Mouse (Mus musculus) heart, embryonic 14.5 days (tissue): ENCODE data around the gene Syn3. TPM values are rescaled to one million over a fixed set of nuclear protein-coding genes. Genes with fewer than 3 reads are reported as not detected.

Source experiments
- ATAC-seq: fragments of 200-750 bp; cut with Nextera tagmentation; 2 replicates; pipeline ENCODE4 v1.8.0; 2017; ENCODE audit warnings: low read depth, moderate TSS enrichment; ENCODE audit not compliant: insufficient number of reproducible peaks, insufficient read depth, low FRiP score
- H3K27ac ChIP-seq, 2 experiments: fragments of 200-500 bp in 1 of 2; fragments of 300-500 bp in 1 of 2; sonication (generic) in 1 of 2; replicated peaks in 1 of 2; 2 replicates each; pipeline ENCODE4 v1.5.1; 2012 to 2014; ENCODE audit warnings: low read depth in 2 of 2, low read length in 2 of 2, control low read depth in 1 of 2, mild to moderate bottlenecking in 1 of 2, mixed read lengths in 1 of 2; ENCODE audit not compliant: control insufficient read depth in 1 of 2, insufficient read depth in 1 of 2
- H3K27me3 ChIP-seq: fragments of 300-500 bp; sonication (generic); 2 replicates; pipeline ENCODE4 v1.6.1; 2014; ENCODE audit warnings: mild to moderate bottlenecking, low read length, control low read depth; ENCODE audit not compliant: control insufficient read depth, insufficient read depth
- H3K36me3 ChIP-seq: fragments of 300-500 bp; sonication (generic); 2 replicates; pipeline ENCODE4 v1.6.1; 2014; ENCODE audit warnings: mild to moderate bottlenecking, control low read depth, low read length, mixed read lengths; ENCODE audit not compliant: control insufficient read depth, insufficient read depth
- H3K4me1 ChIP-seq, 2 experiments: fragments of 200-500 bp in 1 of 2; fragments of 300-500 bp in 1 of 2; sonication (generic) in 1 of 2; 2 replicates each; pipeline ENCODE4 v1.6.1; 2012 to 2014; ENCODE audit warnings: low read length in 2 of 2, control low read depth in 1 of 2, mixed read lengths in 1 of 2; ENCODE audit not compliant: control insufficient read depth in 2 of 2, insufficient read depth in 2 of 2
- H3K4me2 ChIP-seq: fragments of 300-500 bp; sonication (generic); 2 replicates; pipeline ENCODE4 v1.6.1; 2014; ENCODE audit warnings: mild to moderate bottlenecking, low read length
- H3K4me3 ChIP-seq, 2 experiments: fragments of 200-500 bp in 1 of 2; fragments of 300-500 bp in 1 of 2; sonication (generic) in 1 of 2; 2 replicates each; pipeline ENCODE4 v1.5.1; 2012 to 2014; ENCODE audit warnings: low read length in 2 of 2, mild to moderate bottlenecking in 2 of 2, control low read depth in 1 of 2, low read depth in 1 of 2, moderate library complexity in 1 of 2; ENCODE audit not compliant: control insufficient read depth in 1 of 2, insufficient read depth in 1 of 2
- H3K9ac ChIP-seq: fragments of 300-500 bp; sonication (generic); 2 replicates; pipeline ENCODE4 v1.6.1; 2014; ENCODE audit warnings: mild to moderate bottlenecking, low read length
- H3K9me3 ChIP-seq: fragments of 300-500 bp; sonication (generic); 2 replicates; pipeline ENCODE4 v1.6.1; 2016; ENCODE audit warnings: low read length, control low read depth; ENCODE audit not compliant: control insufficient read depth
- WGBS: fragments of 180-500 bp; shearing (Covaris S2); extraction: QIAGEN DNeasy Blood & Tissue Kit; methylation state at CpG from one replicate; pipeline ENCODE4 v1.1.7; 2014; 5-methylcytosine and 5-hydroxymethylcytosine counted together
- polyA plus RNA-seq: library from polyadenylated mRNA; unstranded; fragments of >200 nt; fragmentation: Nextera tagmentation; extraction: Ambion mirVana; gene quantifications from 2 replicates; pipeline ENCODE4 v1.2.1, GENCODE M21; 2014

The Syn3 gene
- polyA plus RNA-seq, 1 experiment from 2014 or later, result 1.1 TPM

GRCm38 (mm10) chr10:86067911-86068310 is 430.8 kb downstream of the Syn3 start:
- Histone ChIP-seq H3K4me1 (peaks cover 2 to 3% of the 10 kb centered on the region in 2 experiments; a peak in 2 of 4 replicates), H3K27ac (no peak overlapping the region), H3K4me3 (no peak overlapping the region), H3K36me3 (no peaks in the 10 kb centered on the region), H3K9me3 (no peaks in the 10 kb centered on the region), H3K9ac (no peak overlapping the region), H3K4me2 (no peak overlapping the region), H3K27me3 (no peaks in the 10 kb centered on the region)
- WGBS, result 78% methylated on average over 10 of the region's 10 CpGs
- ATAC-seq, result no peak

- Histone ChIP-seq H3K4me3 (no peak overlapping the region), H3K9me3 (peaks cover 2% of the 10 kb centered on the region; the same call in 1 of the 2 replicates), H3K4me1 (peaks cover 2 to 3% of the 10 kb centered on the region in 2 experiments; a peak in 2 of 4 replicates), H3K4me2 (no peak overlapping the region), H3K27me3 (no peaks in the 10 kb centered on the region), H3K36me3 (no peaks in the 10 kb centered on the region), H3K9ac (no peak overlapping the region), H3K27ac (no peak overlapping the region)
- WGBS, result 73% methylated on average over 5 of the region's 5 CpGs
- ATAC-seq, result no peak
Measured at GRCm38 (mm10) chr10:86066651-86067050, 432.0 kb downstream of the Syn3 start.

- WGBS, result 59% methylated on average over 1 of the region's 1 CpGs
- ATAC-seq, result no peak
Measured at GRCm38 (mm10) chr10:86065661-86066060, 433.0 kb downstream of the Syn3 start.

GRCm38 (mm10) chr10:86064937-86065336 is 433.8 kb downstream of the Syn3 start:
- H3K36me3 ChIP-seq, result no peaks in the 10 kb centered on the region
- no peaks in the 10 kb centered on the region for H3K27me3 ChIP-seq
- no peak overlapping the region for H3K27ac ChIP-seq
- 7% methylated on average over 4 of the region's 4 CpGs for WGBS
- no peak overlapping the region for H3K9ac ChIP-seq
- peaks cover 9% of the 10 kb centered on the region; the same call in 1 of the 2 replicates for H3K9me3 ChIP-seq
- ATAC-seq, result peak; percentile 54; the same call in 1 of the 2 replicates
- no peak overlapping the region for H3K4me2 ChIP-seq
- peaks cover 2 to 3% of the 10 kb centered on the region in 2 experiments; a peak in 2 of 4 replicates for H3K4me1 ChIP-seq
- no peak overlapping the region for H3K4me3 ChIP-seq

More at GRCm38 (mm10) chr10:86065661-86066060, 433.0 kb downstream of the Syn3 start:
- Histone ChIP-seq H3K9me3 (peaks cover 9% of the 10 kb centered on the region; the same call in 1 of the 2 replicates), H3K9ac (no peak overlapping the region), H3K4me1 (peaks cover 2 to 3% of the 10 kb centered on the region in 2 experiments; a peak in 2 of 4 replicates), H3K4me3 (no peak overlapping the region), H3K4me2 (no peak overlapping the region), H3K36me3 (no peaks in the 10 kb centered on the region), H3K27ac (no peak overlapping the region), H3K27me3 (no peaks in the 10 kb centered on the region)

GRCm38 (mm10) chr10:86063018-86063384 is 435.7 kb downstream of the Syn3 start:
- peaks cover 9% of the 10 kb centered on the region; the same call in 1 of the 2 replicates for H3K9me3 ChIP-seq
- no peak overlapping the region for H3K4me3 ChIP-seq
- ATAC-seq, result no peak
- no peak overlapping the region for H3K9ac ChIP-seq
- no peak overlapping the region for H3K4me2 ChIP-seq
- peaks cover 2 to 3% of the 10 kb centered on the region in 2 experiments; a peak in 2 of 4 replicates for H3K4me1 ChIP-seq
- H3K27ac ChIP-seq, result no peak overlapping the region
- no peaks in the 10 kb centered on the region for H3K36me3 ChIP-seq
- H3K27me3 ChIP-seq, result no peaks in the 10 kb centered on the region
- WGBS, result 89% methylated on average over 8 of the region's 8 CpGs

GRCm38 (mm10) chr10:86062261-86063017 is 436.3 kb downstream of the Syn3 start:
- Histone ChIP-seq H3K4me1 (peaks cover 2 to 3% of the 10 kb centered on the region in 2 experiments; a peak in 2 of 4 replicates), H3K36me3 (no peaks in the 10 kb centered on the region), H3K27ac (no peak overlapping the region), H3K4me3 (no peak overlapping the region), H3K9me3 (peaks cover 9% of the 10 kb centered on the region; the same call in 1 of the 2 replicates), H3K4me2 (no peak overlapping the region), H3K9ac (no peak overlapping the region), H3K27me3 (no peaks in the 10 kb centered on the region)
- no peak for ATAC-seq
- 49% methylated on average over 5 of the region's 5 CpGs for WGBS

GRCm38 (mm10) chr10:86060267-86060666 is 438.4 kb downstream of the Syn3 start:
- no peak overlapping the region for H3K27ac ChIP-seq
- H3K36me3 ChIP-seq, result no peaks in the 10 kb centered on the region
- 62% methylated on average over 3 of the region's 3 CpGs for WGBS
- no peak for ATAC-seq
- H3K27me3 ChIP-seq, result no peaks in the 10 kb centered on the region
- no peak overlapping the region for H3K4me2 ChIP-seq
- H3K9me3 ChIP-seq, result peaks cover 9% of the 10 kb centered on the region; the same call in 1 of the 2 replicates
- H3K9ac ChIP-seq, result no peak overlapping the region
- H3K4me3 ChIP-seq, result no peak overlapping the region
- peaks cover 2 to 3% of the 10 kb centered on the region in 2 experiments; a peak in 2 of 4 replicates for H3K4me1 ChIP-seq
